Mouse (Mus musculus) heart, embryonic 12.5 days (tissue): ENCODE data around the gene Slc25a11. TPM values are rescaled to one million over a fixed set of nuclear protein-coding genes. Genes with fewer than 3 reads are reported as not detected.

ENCODE experiments used
- ATAC-seq: fragments of 200-750 bp; cut with Nextera tagmentation; 2 replicates; pipeline ENCODE4 v1.8.0; 2017; ENCODE audit warnings: moderate TSS enrichment, moderate library complexity; ENCODE audit not compliant: insufficient number of reproducible peaks, low FRiP score
- H3K27ac ChIP-seq: fragments of 300-500 bp; sonication (generic); 2 replicates; pipeline ENCODE4 v1.5.1; 2016; ENCODE audit warnings: mild to moderate bottlenecking, moderate library complexity; ENCODE audit not compliant: poor library complexity, severe bottlenecking
- H3K27me3 ChIP-seq: fragments of 300-500 bp; sonication (generic); replicated peaks from 2 replicates; pipeline ENCODE4 v1.6.1; 2016; ENCODE audit warnings: mild to moderate bottlenecking, moderate library complexity
- H3K36me3 ChIP-seq: fragments of 300-500 bp; sonication (generic); 2 replicates; pipeline ENCODE4 v1.6.1; 2016; ENCODE audit warnings: mild to moderate bottlenecking, moderate library complexity
- H3K4me1 ChIP-seq: fragments of 300-500 bp; sonication (generic); replicated peaks from 2 replicates; pipeline ENCODE4 v1.6.1; 2016; ENCODE audit warnings: mild to moderate bottlenecking
- H3K4me2 ChIP-seq: fragments of 300-500 bp; sonication (generic); 2 replicates; pipeline ENCODE4 v1.6.1; 2016; ENCODE audit warnings: mild to moderate bottlenecking, moderate library complexity
- H3K4me3 ChIP-seq: fragments of 300-500 bp; sonication (generic); 2 replicates; pipeline ENCODE4 v1.5.1; 2016; ENCODE audit warnings: mild to moderate bottlenecking
- H3K9ac ChIP-seq: fragments of 300-500 bp; sonication (generic); 2 replicates; pipeline ENCODE4 v1.6.1; 2016; ENCODE audit warnings: mild to moderate bottlenecking, moderate library complexity
- H3K9me3 ChIP-seq: fragments of 300-500 bp; sonication (generic); replicated peaks from 2 replicates; pipeline ENCODE4 v1.6.1; 2016; ENCODE audit warnings: mild to moderate bottlenecking, moderate library complexity
- WGBS: fragments of 180-500 bp; shearing (Covaris S2); methylation state at CpG from one replicate; pipeline ENCODE4 v1.1.7; 2016; 5-methylcytosine and 5-hydroxymethylcytosine counted together
- polyA plus RNA-seq: library from polyadenylated mRNA; unstranded; fragments of >200 nt; fragmentation: Nextera tagmentation; extraction: Ambion mirVana; gene quantifications from 2 replicates; pipeline ENCODE4 v1.2.1, GENCODE M21; 2016

Gene Slc25a11
- polyA plus RNA-seq, 1 experiment from 2014 or later, result 227 TPM

DNA sequence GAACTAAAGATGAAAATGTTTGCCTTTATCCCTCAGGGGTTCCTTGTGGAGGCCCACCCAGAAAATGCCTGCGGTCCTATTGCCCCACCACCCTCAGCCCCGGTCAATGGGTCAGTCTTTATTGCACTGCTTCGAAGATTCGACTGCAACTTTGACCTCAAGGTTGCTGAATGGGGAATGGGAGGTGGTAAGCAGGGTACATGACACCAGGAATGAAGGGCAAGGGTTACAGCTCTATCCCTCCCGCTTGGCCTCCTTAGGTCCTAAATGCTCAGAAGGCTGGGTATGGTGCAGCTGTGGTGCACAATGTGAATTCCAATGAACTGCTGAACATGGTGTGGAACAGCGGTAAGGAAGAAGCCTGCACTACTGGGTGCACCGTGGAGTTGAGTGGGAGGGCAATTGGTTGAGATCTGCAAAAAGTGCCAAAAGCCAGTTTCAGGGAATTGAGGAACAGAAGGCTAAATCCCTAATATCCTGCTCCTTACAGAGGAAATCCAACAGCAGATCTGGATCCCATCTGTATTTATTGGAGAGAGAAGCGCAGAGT is 2.0 kb upstream of the Slc25a11 start:
- H3K27ac ChIP-seq, result 0 out of 2 replicates have a peak overlapping the region, but pooled peaks have one; percentile 23
- peaks cover 62% of the 10 kb centered on the region for H3K36me3 ChIP-seq
- peak overlapping the region; percentile 98 for H3K4me2 ChIP-seq
- no peak for ATAC-seq
- peak overlapping the region; percentile 89; the same call in 1 of the 2 replicates for H3K4me3 ChIP-seq
- no peaks in the 10 kb centered on the region for H3K27me3 ChIP-seq
- H3K4me1 ChIP-seq, result peaks cover 62% of the 10 kb centered on the region
- no peaks in the 10 kb centered on the region for H3K9me3 ChIP-seq
- 0 out of 2 replicates have a peak overlapping the region, but pooled peaks have one; percentile 52 for H3K9ac ChIP-seq
- WGBS, result 80% methylated on average over 8 of the region's 8 CpGs

DNA sequence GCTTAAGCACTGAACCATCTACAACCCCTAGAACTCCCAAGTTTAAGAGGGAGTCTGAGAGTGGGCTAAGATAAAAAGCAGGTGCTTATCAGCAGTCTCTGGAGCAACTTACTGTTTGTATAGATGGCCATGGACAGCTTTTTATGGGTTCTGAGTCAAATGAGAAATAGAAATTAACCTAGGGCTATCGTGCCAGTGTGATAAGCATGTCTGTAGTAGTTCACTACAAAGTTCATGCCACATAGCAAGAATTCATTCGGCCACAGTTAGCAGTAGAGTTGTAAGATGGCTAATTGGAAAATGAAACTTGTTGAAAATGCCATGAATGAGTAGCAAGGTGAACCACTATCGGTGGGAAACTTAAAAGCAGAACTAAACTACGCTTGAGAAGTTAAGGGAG is 1.2 kb upstream of the Slc25a11 start:
- H3K9ac ChIP-seq, result peak overlapping the region; percentile 89
- peak overlapping the region; percentile 95 for H3K27ac ChIP-seq
- H3K36me3 ChIP-seq, result peaks cover 68% of the 10 kb centered on the region
- WGBS, result 69% methylated on average over 4 of the region's 4 CpGs
- H3K4me1 ChIP-seq, result peaks cover 62% of the 10 kb centered on the region
- no peaks in the 10 kb centered on the region for H3K9me3 ChIP-seq
- peak overlapping the region; percentile 89 for H3K4me3 ChIP-seq
- no peak for ATAC-seq
- no peaks in the 10 kb centered on the region for H3K27me3 ChIP-seq
- peak overlapping the region; percentile 98 for H3K4me2 ChIP-seq

DNA sequence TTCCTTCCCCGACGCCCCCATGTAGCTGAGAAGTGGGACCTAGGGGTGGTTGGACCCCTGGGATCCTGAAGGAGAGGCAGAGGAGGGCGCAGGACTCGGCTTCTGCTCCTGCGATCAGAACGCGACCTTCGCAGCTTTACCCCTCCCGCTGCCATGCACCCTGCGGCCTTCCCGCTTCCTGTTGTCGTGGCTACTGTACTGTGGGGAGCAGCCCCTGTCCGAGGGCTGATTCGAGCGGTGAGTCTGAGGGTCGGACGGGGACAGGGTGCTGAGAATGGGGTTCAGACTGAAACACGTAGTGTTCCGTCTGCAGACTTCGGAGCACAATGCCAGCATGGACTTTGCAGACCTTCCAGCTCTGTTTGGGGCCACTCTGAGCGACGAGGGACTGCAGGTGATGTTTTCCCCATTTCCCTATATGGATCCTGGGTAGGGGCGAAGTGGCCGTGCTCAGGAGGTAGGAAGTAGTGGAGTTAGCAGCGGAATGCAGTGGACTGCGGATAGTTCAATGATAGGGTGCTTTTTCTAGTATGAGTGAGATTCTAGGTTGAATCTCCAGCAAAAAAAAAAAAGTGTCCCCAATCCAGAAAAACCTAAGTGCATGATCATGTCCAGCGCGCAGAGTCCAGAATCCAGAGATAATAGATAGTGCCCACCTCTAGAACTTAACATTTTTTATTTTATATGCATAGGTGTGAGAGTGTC is 589 bp upstream of the Slc25a11 start:
- Histone ChIP-seq H3K27me3 (no peaks in the 10 kb centered on the region), H3K4me2 (peak overlapping the region; percentile 98), H3K27ac (peak overlapping the region; percentile 95), H3K9me3 (no peaks in the 10 kb centered on the region), H3K36me3 (peaks cover 74% of the 10 kb centered on the region), H3K9ac (peak overlapping the region; percentile 89), H3K4me3 (peak overlapping the region; percentile 89), H3K4me1 (peaks cover 60% of the 10 kb centered on the region)
- 4% methylated on average over 28 of the region's 28 CpGs for WGBS
- 0 out of 2 replicates have a peak, but pooled peaks have one; percentile 7 for ATAC-seq

DNA sequence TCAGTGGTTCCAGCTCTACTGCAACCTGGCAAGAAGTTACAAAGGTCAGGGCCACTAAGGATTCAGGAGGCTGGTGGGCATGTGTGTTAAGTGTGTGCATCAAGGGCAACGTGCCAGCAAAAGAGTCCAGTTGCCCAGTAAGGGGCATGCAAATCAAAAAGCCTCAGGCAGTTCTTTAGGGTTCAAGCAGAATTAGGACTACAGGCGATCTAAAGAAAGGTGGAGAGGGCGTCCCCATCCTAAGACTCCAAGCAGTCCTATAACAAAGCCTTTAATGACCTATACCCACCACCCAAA is 1.1 kb downstream of the Slc25a11 start:
- Histone ChIP-seq H3K4me3 (peak overlapping the region; percentile 80), H3K27ac (peak overlapping the region; percentile 99), H3K9me3 (no peaks in the 10 kb centered on the region), H3K4me2 (peak overlapping the region; percentile 93), H3K4me1 (peaks cover 45% of the 10 kb centered on the region), H3K36me3 (peaks cover 61% of the 10 kb centered on the region), H3K9ac (peak overlapping the region; percentile 97), H3K27me3 (no peaks in the 10 kb centered on the region)
- ATAC-seq, result no peak
- WGBS, result 28% methylated on average over 3 of the region's 3 CpGs

DNA sequence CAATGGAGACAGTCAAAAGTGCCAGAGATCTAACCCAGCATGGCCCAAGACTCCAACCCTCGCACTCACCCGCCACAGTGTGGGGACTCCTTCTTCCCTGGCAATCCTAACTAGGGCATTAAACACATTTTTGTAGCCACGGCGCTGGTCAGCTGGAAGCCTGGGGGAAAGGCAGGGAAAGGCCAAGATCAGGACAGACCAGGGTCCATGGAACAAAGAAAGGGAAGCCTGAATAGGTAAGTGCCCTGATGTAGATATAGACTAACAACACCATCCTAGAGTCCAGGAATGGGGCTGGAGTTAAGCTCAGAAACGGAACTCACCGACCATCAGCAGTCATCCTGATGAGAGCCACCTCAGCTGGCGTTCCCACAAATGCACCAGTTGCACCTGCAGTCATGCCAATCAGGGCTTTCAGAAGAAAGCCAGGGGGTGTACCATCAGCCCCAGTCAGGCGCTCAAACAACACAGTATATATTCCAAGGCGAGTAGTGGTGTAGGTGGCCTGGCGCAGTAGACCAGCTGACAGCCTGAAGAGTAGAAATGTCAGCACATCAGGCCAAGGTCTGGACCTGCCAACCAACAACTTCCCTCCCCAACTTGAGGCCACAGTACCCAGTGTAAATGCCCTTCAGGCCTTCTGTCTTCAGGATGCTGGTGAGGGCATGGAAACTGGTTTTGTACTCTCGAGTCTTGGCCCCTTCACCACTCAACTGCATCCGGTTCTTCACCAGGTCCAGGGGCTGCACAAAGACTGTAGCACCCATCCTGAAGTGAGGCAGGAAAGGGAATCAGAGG is 1.6 kb downstream of the Slc25a11 start:
- ATAC-seq, result no peak
- Histone ChIP-seq H3K4me2 (peak overlapping the region; percentile 93), H3K4me1 (peaks cover 39% of the 10 kb centered on the region), H3K36me3 (peaks cover 56% of the 10 kb centered on the region), H3K27me3 (no peaks in the 10 kb centered on the region), H3K9ac (peak overlapping the region; percentile 97), H3K4me3 (peak overlapping the region; percentile 80), H3K9me3 (no peaks in the 10 kb centered on the region), H3K27ac (peak overlapping the region; percentile 99)
- 79% methylated on average over 12 of the region's 12 CpGs for WGBS

DNA sequence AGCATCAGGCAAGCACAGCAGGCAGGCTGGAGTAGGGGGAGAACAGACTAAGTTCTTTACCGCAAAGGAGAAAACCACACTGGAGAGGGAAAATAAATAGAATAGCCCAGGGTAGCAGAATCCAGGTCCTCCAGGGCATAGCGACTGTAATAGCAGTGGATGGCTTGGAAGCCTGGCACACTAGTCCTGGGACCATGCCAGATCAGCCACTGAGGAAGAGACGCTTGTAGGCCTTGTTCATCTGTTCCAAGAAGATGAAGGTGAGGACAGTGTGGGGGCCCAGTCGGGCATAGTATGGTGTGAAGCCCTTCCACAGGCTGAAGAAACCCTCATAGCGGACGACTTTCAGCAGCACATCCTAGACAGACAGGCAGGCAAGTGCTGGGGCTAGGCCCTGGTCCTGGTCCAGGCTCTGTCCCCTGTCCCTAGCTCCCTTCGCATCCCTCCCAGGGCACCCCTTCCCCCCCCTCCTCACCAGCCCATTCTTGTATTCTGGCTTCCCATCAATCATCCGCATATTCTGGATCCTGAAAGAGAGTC is 2.6 kb downstream of the Slc25a11 start:
- Histone ChIP-seq H3K9ac (peak overlapping the region; percentile 97; the same call in 1 of the 2 replicates), H3K4me1 (peaks cover 38% of the 10 kb centered on the region), H3K4me2 (no peak overlapping the region), H3K27ac (no peak overlapping the region), H3K36me3 (peaks cover 47% of the 10 kb centered on the region), H3K9me3 (no peaks in the 10 kb centered on the region), H3K4me3 (no peak overlapping the region), H3K27me3 (no peaks in the 10 kb centered on the region)
- 96% methylated on average over 8 of the region's 8 CpGs for WGBS
- no peak for ATAC-seq

DNA sequence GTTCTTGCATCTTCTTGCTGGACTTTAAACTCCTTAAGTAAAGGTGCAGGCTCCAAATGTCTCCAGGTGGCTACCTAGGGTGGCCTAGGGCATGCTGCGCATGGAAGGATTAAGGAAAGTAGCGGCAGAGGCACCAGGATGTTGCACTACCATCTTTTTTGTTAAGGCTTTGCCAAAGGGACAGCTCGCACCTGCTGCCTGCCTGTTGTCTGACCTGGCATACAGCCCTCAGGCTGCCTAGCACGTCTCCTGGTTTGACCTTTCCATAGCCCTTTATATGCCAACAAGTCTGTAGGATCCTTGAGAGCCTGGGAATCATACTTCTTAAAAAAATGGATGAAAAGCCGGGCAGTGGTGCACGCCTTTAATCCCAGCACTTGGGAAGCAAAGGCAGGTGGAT is 4.2 kb downstream of the Slc25a11 start:
- no peak for ATAC-seq
- Histone ChIP-seq H3K9me3 (no peaks in the 10 kb centered on the region), H3K4me2 (no peak overlapping the region), H3K36me3 (peaks cover 33% of the 10 kb centered on the region), H3K4me3 (no peak overlapping the region), H3K27ac (no peak overlapping the region), H3K4me1 (peaks cover 39% of the 10 kb centered on the region), H3K9ac (no peak overlapping the region), H3K27me3 (no peaks in the 10 kb centered on the region)
- WGBS, result 87% methylated on average over 6 of the region's 6 CpGs

DNA sequence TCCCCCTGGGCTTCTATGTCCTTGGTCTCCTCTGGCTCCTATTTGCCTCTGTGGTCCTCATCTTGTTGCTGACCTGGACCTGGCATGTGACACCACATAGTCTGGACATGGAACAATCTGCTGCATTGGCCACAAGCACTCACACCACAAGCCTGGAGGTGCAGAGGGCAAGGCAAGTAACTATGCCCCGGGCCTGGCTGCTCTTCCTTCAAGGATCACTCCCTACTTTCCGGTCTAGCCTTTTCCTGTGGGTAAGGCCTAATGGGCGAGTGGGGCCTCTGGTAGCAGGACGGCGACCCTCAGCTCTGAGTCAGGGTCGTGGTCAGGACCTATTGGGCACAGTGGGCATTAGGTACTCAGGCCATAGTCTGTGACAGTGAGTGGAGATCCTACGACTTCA is 6.0 kb downstream of the Slc25a11 start:
- no peak overlapping the region for H3K4me3 ChIP-seq
- no peaks in the 10 kb centered on the region for H3K27me3 ChIP-seq
- H3K27ac ChIP-seq, result no peak overlapping the region
- peaks cover 36% of the 10 kb centered on the region for H3K4me1 ChIP-seq
- H3K36me3 ChIP-seq, result peaks cover 33% of the 10 kb centered on the region
- WGBS, result 74% methylated on average over 7 of the region's 7 CpGs
- no peak overlapping the region for H3K9ac ChIP-seq
- H3K4me2 ChIP-seq, result no peak overlapping the region
- ATAC-seq, result no peak
- H3K9me3 ChIP-seq, result no peaks in the 10 kb centered on the region

DNA sequence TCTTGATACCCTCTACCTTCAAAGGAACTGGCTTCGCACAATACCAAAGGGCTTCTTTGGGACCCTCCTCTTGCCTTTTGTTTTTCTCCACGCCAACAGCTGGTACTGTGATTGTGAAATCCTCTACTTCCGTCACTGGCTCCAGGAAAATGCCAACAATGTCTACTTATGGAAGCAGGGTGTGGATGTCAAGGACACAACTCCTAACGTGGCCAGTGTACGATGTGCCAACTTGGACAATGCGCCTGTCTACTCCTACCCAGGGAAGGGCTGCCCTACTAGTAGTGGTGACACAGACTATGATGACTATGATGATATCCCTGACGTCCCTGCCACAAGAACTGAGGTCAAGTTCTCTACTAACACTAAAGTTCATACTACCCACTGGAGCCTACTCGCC is 7.3 kb downstream of the Slc25a11 start:
- Histone ChIP-seq H3K27me3 (no peaks in the 10 kb centered on the region), H3K4me2 (no peak overlapping the region), H3K27ac (no peak overlapping the region), H3K4me3 (no peak overlapping the region), H3K4me1 (peaks cover 23% of the 10 kb centered on the region), H3K9ac (no peak overlapping the region), H3K9me3 (no peaks in the 10 kb centered on the region), H3K36me3 (peaks cover 23% of the 10 kb centered on the region)
- no peak for ATAC-seq
- 72% methylated on average over 8 of the region's 8 CpGs for WGBS

DNA sequence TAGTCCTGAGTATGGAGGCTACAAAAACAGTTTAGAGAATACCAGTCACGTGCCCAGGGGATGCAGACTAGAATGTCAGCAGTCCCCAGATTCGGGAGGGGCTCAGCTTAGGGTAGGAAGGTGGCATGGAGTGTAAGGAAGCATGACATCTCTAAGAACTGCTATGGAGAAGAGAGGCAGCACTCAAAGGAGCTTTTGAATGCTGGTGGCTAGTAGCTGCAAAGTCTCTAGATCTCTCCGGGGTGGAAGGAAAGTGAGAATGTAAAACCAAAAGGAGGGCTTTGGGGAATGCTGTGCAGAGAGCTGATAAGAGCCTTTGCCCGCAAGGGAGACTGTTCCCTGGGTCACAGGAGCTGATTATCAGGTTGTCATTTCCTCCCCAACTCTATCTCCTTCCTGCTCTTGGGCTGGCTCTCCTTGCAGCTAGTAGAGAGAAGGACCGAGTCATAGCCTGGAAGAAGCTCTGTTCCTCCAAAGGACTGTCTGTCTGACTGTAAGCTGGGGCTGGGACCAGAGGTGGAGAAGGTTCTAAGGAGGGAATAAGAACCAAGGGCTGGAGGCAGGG is 8.5 kb downstream of the Slc25a11 start, which contains the start of gene Gp1ba:
Gene Gp1ba, plus strand, starts transcription at position 409 of the 565 bp plus-strand sequence.
- peak within 1 kb of the TSS; percentile 34 for H3K4me2 ChIP-seq
- peak within 1 kb of the TSS; percentile 39 for H3K27ac ChIP-seq
- peaks cover 21% of the 10 kb centered on the region for H3K4me1 ChIP-seq
- no peaks in the 10 kb centered on the region for H3K9me3 ChIP-seq
- ATAC-seq, result peak; percentile 81
- peak within 1 kb of the TSS; percentile 28; the same call in 1 of the 2 replicates for H3K9ac ChIP-seq
- whole genome bisulfite sequencing, result 1% methylated on average over 5 of the region's 5 CpGs
- peaks cover 12% of the 10 kb centered on the region for H3K36me3 ChIP-seq
- no peaks in the 10 kb centered on the region for H3K27me3 ChIP-seq
- H3K4me3 ChIP-seq, result no peak within 1 kb of the TSS
